Mouse (Mus musculus) left cerebral cortex, adult 6 months (tissue): ENCODE measurements around the gene Tnip2. TPM values are rescaled to one million over a fixed set of nuclear protein-coding genes. Genes with fewer than 3 reads are reported as not detected.

Experiments
- long read RNA-seq, 2 experiments: library from polyadenylated mRNA; unstranded; transcript quantifications; one replicate each; pipeline ENCODE4 v2.0.0; 2019 to 2020
- polyA plus RNA-seq: library from polyadenylated mRNA; unstranded; fragments of <200 nt; fragmentation: Nextera tagmentation; gene quantifications from 2 replicates; pipeline ENCODE4 v1.2.3, GENCODE M21; 2021

The Tnip2 gene
- polyA plus RNA-seq = 5.8 and 7.6 TPM in 2 replicates
- long read RNA-seq, experiment 1, transcript Tnip2-206 (2 exons, 584 nt) = minor isoform, 9 of 62 reads
- long read RNA-seq, experiment 1, transcript Tnip2-202 (6 exons, 1,987 nt) = major isoform, 40 of 62 reads
- long read RNA-seq, experiment 1, partial matches to known transcripts = 4 of 62 reads
- long read RNA-seq, experiment 1, other reads (novel, unspliced or antisense) = 9 of 62 reads
- long read RNA-seq, experiment 2, transcript Tnip2-202 (6 exons, 1,987 nt) = major isoform, 7 of 9 reads
- long read RNA-seq, experiment 2, partial matches to known transcripts = 1 of 9 reads
- long read RNA-seq, experiment 2, other reads (novel, unspliced or antisense) = 1 of 9 reads

DNA sequence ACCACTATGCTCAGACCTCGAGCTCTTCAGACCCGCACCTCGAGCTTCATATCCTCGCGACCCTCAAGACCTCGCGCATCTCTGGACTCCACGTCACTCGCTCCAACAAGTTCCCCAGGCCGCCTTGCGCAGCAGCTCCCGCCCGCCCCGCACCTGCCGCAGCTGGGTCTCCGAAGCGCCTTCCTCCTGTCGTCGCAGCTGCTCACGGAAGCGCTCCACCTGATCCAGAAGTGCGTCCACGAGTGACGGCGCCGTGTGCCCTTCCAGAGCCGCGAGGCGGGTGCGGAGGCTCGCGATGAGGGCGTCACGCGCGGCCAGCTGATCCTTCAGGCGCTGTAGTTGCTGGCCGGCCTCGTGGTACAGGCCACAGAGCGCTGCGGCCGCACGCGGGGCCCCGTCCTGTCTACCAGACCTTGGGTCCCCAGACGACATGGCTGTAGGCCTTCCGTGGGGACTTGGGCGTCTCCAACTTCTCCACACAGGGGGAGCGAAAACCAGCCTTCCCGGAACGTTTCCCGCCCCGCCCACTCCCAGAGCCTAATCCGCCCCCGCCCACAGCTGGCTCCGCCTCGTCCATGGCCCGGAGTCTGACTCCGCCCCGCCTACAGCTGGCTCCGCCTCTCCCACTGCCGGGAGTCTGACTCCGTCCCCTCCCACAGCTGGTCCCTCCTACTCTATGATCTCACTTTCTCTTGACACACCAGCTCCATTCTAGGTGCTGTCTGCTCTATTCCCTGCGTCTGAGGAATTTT lies at the start of gene Tnip2:
TSS of gene Tnip2 (minus strand) at position 526 of the 752 bp plus-strand sequence.

GRCm38 (mm10) chr5:34525663-34526476 lies 12.1 kb upstream of the Tnip2 start, which contains the start of gene Sh3bp2:
Gene Sh3bp2, plus strand, starts transcription at chr5:34525838.

Other genes with a start within 250 kb of the Tnip2 start
- 10.6 and 19.8 TPM in 2 replicates for gene Zfyve28, start 225.5 kb downstream of the Tnip2 start, polyA plus RNA-seq
- 0.27 and 0.28 TPM in 2 replicates for gene Cfap99, start 225.4 kb downstream of the Tnip2 start, polyA plus RNA-seq
- 57.0 and 68.2 TPM in 2 replicates for gene Rnf4, start 177.7 kb downstream of the Tnip2 start, polyA plus RNA-seq
- gene Fam193a, start 144.1 kb downstream of the Tnip2 start, polyA plus RNA-seq = 3.9 and 6.3 TPM in 2 replicates
- gene Sh3bp2, start 11.8 kb upstream of the Tnip2 start, polyA plus RNA-seq = 0.58 and 1.3 TPM in 2 replicates
- 91.9 and 163 TPM in 2 replicates for gene Add1, start 59.7 kb upstream of the Tnip2 start, polyA plus RNA-seq
- 16.5 and 17.6 TPM in 2 replicates for gene Mfsd10, start 123.2 kb upstream of the Tnip2 start, polyA plus RNA-seq
- gene Nop14, start 146.2 kb upstream of the Tnip2 start, polyA plus RNA-seq = 12.0 and 13.1 TPM in 2 replicates
- gene Grk4, start 146.4 kb upstream of the Tnip2 start, polyA plus RNA-seq = 0.74 and 1.6 TPM in 2 replicates
- 6.9 and 8.0 TPM in 2 replicates for gene Htt, start 247.7 kb upstream of the Tnip2 start, polyA plus RNA-seq